Mouse (Mus musculus): ENCODE measurements around the gene Zbtb9.

Gene Zbtb9

GRCm38 (mm10) chr17:26947231-26948100 is 25.5 kb upstream of the Zbtb9 start:
- DNase-seq (ENCODE audit: low read depth): no peak

- DNase-seq (ENCODE audit: low read depth): peak; percentile 37
Measured at GRCm38 (mm10) chr17:26948316-26949050, 24.5 kb upstream of the Zbtb9 start.

- DNase-seq (ENCODE audit: low read depth): peak; percentile 56
Measured at GRCm38 (mm10) chr17:26949051-26949577, 23.9 kb upstream of the Zbtb9 start.

- DNase-seq (ENCODE audit: low read depth): no peak
Measured at GRCm38 (mm10) chr17:26949866-26950265, 23.1 kb upstream of the Zbtb9 start.

- DNase-seq (ENCODE audit: low read depth): no peak
Measured at GRCm38 (mm10) chr17:26950560-26951288, 22.2 kb upstream of the Zbtb9 start.

GRCm38 (mm10) chr17:26951406-26951805 is 21.6 kb upstream of the Zbtb9 start:
- no peak for DNase-seq (ENCODE audit: low read depth)

GRCm38 (mm10) chr17:26951952-26952877 is 20.8 kb upstream of the Zbtb9 start:
- DNase-seq (ENCODE audit: low read depth): no peak

- DNase-seq (ENCODE audit: low read depth): no peak
Measured at GRCm38 (mm10) chr17:26953201-26953600, 19.8 kb upstream of the Zbtb9 start.

- no peak for DNase-seq (ENCODE audit: low read depth)
Measured at GRCm38 (mm10) chr17:26953726-26954125, 19.2 kb upstream of the Zbtb9 start.

GRCm38 (mm10) chr17:26956309-26956708 is 16.7 kb upstream of the Zbtb9 start:
- DNase-seq (ENCODE audit: low read depth): no peak

- DNase-seq (ENCODE audit: low read depth): no peak
Measured at GRCm38 (mm10) chr17:26956895-26957294, 16.1 kb upstream of the Zbtb9 start.

GRCm38 (mm10) chr17:26957872-26958271 is 15.1 kb upstream of the Zbtb9 start:
- DNase-seq (ENCODE audit: low read depth): no peak

GRCm38 (mm10) chr17:26958880-26959279 is 14.1 kb upstream of the Zbtb9 start:
- DNase-seq (ENCODE audit: low read depth): no peak

- no peak for DNase-seq (ENCODE audit: low read depth)
Measured at GRCm38 (mm10) chr17:26959815-26960214, 13.2 kb upstream of the Zbtb9 start.

- DNase-seq (ENCODE audit: low read depth): no peak
Measured at GRCm38 (mm10) chr17:26961572-26962240, 11.3 kb upstream of the Zbtb9 start.

GRCm38 (mm10) chr17:26966993-26967392 is 6.0 kb upstream of the Zbtb9 start:
- DNase-seq (ENCODE audit: low read depth): no peak

GRCm38 (mm10) chr17:26967477-26967876 is 5.5 kb upstream of the Zbtb9 start:
- no peak for DNase-seq (ENCODE audit: low read depth)

- no peak for DNase-seq (ENCODE audit: low read depth)
Measured at GRCm38 (mm10) chr17:26968200-26968611, 4.8 kb upstream of the Zbtb9 start.

- DNase-seq (ENCODE audit: low read depth): no peak
Measured at GRCm38 (mm10) chr17:26969257-26969656, 3.7 kb upstream of the Zbtb9 start.

GRCm38 (mm10) chr17:26970221-26970620 is 2.7 kb upstream of the Zbtb9 start:
- DNase-seq (ENCODE audit: low read depth): no peak
